In the genomic region with DNA sequence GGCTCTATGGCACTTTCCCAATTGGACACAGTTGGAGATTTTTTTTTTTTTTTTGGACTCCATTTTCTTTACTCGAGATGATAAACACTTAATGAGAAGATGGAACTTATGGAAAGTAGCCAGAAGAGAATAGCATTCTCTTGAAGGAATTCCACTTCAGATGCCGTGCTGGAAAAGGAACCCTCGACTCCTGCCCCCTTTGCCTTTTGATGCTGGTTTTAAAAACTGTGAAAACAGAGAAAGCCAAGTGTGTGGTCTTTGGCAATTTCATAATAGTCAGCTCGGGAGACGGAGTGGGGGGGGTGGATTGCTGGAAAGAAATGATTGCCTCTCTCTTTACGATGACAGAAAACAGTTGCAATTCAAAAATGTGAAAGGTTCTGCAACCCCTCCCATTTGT, we compare ENCODE assay signal across 16 mouse cellular contexts.
DNase-seq lines count a peak whose midpoint lies in the region; ATAC-seq lines count a peak whose summit lies in the region.
"Had no signal": no experiment of that assay in that cellular context is flagged by ENCODE, and none has a peak within 500 bp of the region (broad histone marks: within the 10 kb centered on the region; RNA-seq: fewer than 3 reads in every experiment).

No protein-coding gene starts in this region.

- 13% methylated on average over 6 of the region's 6 CpGs for WGBS in lung, embryonic 16.5 days
- 32% methylated on average over 6 of the region's 6 CpGs for WGBS in intestine, embryonic 16.5 days
- WGBS in stomach, embryonic 15.5 days: 33% methylated on average over 6 of the region's 6 CpGs

- H3K4me1 ChIP-seq in lung, embryonic 16.5 days (replicated peaks; ENCODE audit: control insufficient read depth, insufficient read depth, low read length): peaks cover 8% of the 10 kb centered on the region
- H3K4me1 ChIP-seq in intestine, embryonic 16.5 days (ENCODE audit: control insufficient read depth, insufficient read depth, low read length): no peaks in the 10 kb centered on the region
- no peaks in the 10 kb centered on the region for H3K4me1 ChIP-seq in stomach, embryonic 15.5 days
- H3K4me1 ChIP-seq: liver, embryonic 13.5 days had no signal

- H3K36me3 ChIP-seq in lung, embryonic 16.5 days (ENCODE audit: control insufficient read depth, insufficient read depth, low read length): no peaks in the 10 kb centered on the region
- no peaks in the 10 kb centered on the region for H3K36me3 ChIP-seq in intestine, embryonic 16.5 days (ENCODE audit: control insufficient read depth, insufficient read depth, low read length)
- H3K36me3 ChIP-seq in stomach, embryonic 15.5 days: no peaks in the 10 kb centered on the region
- H3K36me3 ChIP-seq: liver, embryonic 13.5 days; neural tube, embryonic 15.5 days had no signal

- peak; percentile 76 for ATAC-seq in lung, embryonic 16.5 days (ENCODE audit: low read depth)
- ATAC-seq in intestine, embryonic 16.5 days: peak; percentile 38; the same call in 1 of the 2 replicates
- no peak for ATAC-seq in stomach, embryonic 15.5 days (ENCODE audit: insufficient read depth, low FRiP score, low read depth)
- ATAC-seq: inflammation-experienced regulatory T-cells, adult 6 months had no signal

- intact Hi-C loops in heart, postnatal 36 days (cut with DNase I): no loop called here

- H3K27ac ChIP-seq in lung, embryonic 16.5 days (ENCODE audit: low read length): peak overlapping the region; percentile 72
- H3K27ac ChIP-seq in intestine, embryonic 16.5 days (ENCODE audit: low read length): no peak overlapping the region
- H3K27ac ChIP-seq in stomach, embryonic 15.5 days: peak overlapping the region; percentile 71
- H3K27ac ChIP-seq: heart, adult 2 months; layer of hippocampus, adult 2 months; left cerebral cortex, adult 2 months; liver, embryonic 13.5 days; neural tube, embryonic 15.5 days had no signal

- H3K9me3 ChIP-seq in lung, embryonic 16.5 days (ENCODE audit: control insufficient read depth, low read length): no peaks in the 10 kb centered on the region
- no peaks in the 10 kb centered on the region for H3K9me3 ChIP-seq in intestine, embryonic 16.5 days (ENCODE audit: control insufficient read depth, low read length)
- no peaks in the 10 kb centered on the region for H3K9me3 ChIP-seq in stomach, embryonic 15.5 days
- H3K9me3 ChIP-seq: liver, embryonic 13.5 days; neural tube, embryonic 15.5 days had no signal

- 0 out of 2 replicates have a peak overlapping the region, but pooled peaks have one; percentile 21 for H3K4me2 ChIP-seq in lung, embryonic 16.5 days (ENCODE audit: low read depth, low read length)
- H3K4me2 ChIP-seq in intestine, embryonic 16.5 days (ENCODE audit: low read depth, low read length): no peak overlapping the region
- no peak overlapping the region for H3K4me2 ChIP-seq in stomach, embryonic 15.5 days
- H3K4me2 ChIP-seq: liver, embryonic 13.5 days; neural tube, embryonic 15.5 days had no signal

- no peak overlapping the region for H3K9ac ChIP-seq in lung, embryonic 16.5 days (ENCODE audit: low read length)
- no peak overlapping the region for H3K9ac ChIP-seq in intestine, embryonic 16.5 days (ENCODE audit: low read depth, low read length)
- H3K9ac ChIP-seq in stomach, embryonic 15.5 days: no peak overlapping the region
- H3K9ac ChIP-seq: liver, embryonic 13.5 days; neural tube, embryonic 15.5 days had no signal

- no peaks in the 10 kb centered on the region for H3K27me3 ChIP-seq in lung, embryonic 16.5 days (ENCODE audit: control insufficient read depth, insufficient read depth, low read depth, low read length)
- no peaks in the 10 kb centered on the region for H3K27me3 ChIP-seq in intestine, embryonic 16.5 days (replicated peaks; ENCODE audit: control insufficient read depth, insufficient read depth, low read length)
- H3K27me3 ChIP-seq in stomach, embryonic 15.5 days (replicated peaks): no peaks in the 10 kb centered on the region
- H3K27me3 ChIP-seq: liver, embryonic 13.5 days; neural tube, embryonic 15.5 days had no signal

- H3K4me3 ChIP-seq in lung, embryonic 16.5 days (ENCODE audit: low read length): no peak overlapping the region
- no peak overlapping the region for H3K4me3 ChIP-seq in intestine, embryonic 16.5 days (ENCODE audit: low read length)
- H3K4me3 ChIP-seq in stomach, embryonic 15.5 days (replicated peaks): no peak overlapping the region
- H3K4me3 ChIP-seq: heart, adult 2 months; layer of hippocampus, adult 2 months; left cerebral cortex, adult 2 months; liver, embryonic 13.5 days; neural tube, embryonic 15.5 days had no signal

- DNase-seq in heart, adult 18-20 months: peak; percentile 9 to 23
- DNase-seq in heart, postnatal 36 days: no peak
- DNase-seq in lung, postnatal 4 days: no peak
- DNase-seq in cerebellum, adult 9-11 months: no peak
- no peak for DNase-seq in frontal cortex, postnatal 36 days (ENCODE audit: low spot score in 2 of 2)
- DNase-seq: adrenal gland, adult 8-10 months; cerebellum, adult 8-10 months; heart, adult 2 months; liver, embryonic 13.5 days had no signal

Comparison
In these comparisons a context has a peak if more than half of its experiments do, and no peak if none do; other contexts are left out.
1. DNase-seq: peak in heart, adult 18-20 months (2 of 2); none in heart, postnatal 36 days (0 of 2), lung, postnatal 4 days (0 of 2), cerebellum, adult 9-11 months (single experiment) and frontal cortex, postnatal 36 days (0 of 2).